Mouse (Mus musculus) CD4-positive, CD25-positive, alpha-beta regulatory T cell, adult 4 months (primary cell): ENCODE results near the gene Adamts17. TPM values are rescaled to one million over a fixed set of nuclear protein-coding genes. Genes with fewer than 3 reads are reported as not detected.

Experiments used
- ATAC-seq: one replicate; pipeline ENCODE4 v1.8.0; 2017
- polyA plus RNA-seq, 2 experiments: library from polyadenylated mRNA; unstranded; fragments of 100-300 nt; shearing (Covaris generic); gene quantifications; one replicate each; pipeline ENCODE4 v1.2.1; 2017

Adamts17 gene
- polyA plus RNA-seq, 2 experiments from 2014 or later, result 0.43 to 0.54 TPM

- no peak for ATAC-seq
These were observed 271.1 kb downstream of the Adamts17 start for GRCm38 (mm10) chr7:67110551-67111159.

GRCm38 (mm10) chr7:67112495-67113216 is 273.1 kb downstream of the Adamts17 start:
- ATAC-seq, result no peak

- ATAC-seq, result no peak
These were observed 274.5 kb downstream of the Adamts17 start for GRCm38 (mm10) chr7:67114056-67114455.

- no peak for ATAC-seq
These were observed 275.5 kb downstream of the Adamts17 start for GRCm38 (mm10) chr7:67115056-67115455.

GRCm38 (mm10) chr7:67135140-67135539 is 295.6 kb downstream of the Adamts17 start:
- ATAC-seq, result no peak

GRCm38 (mm10) chr7:67142347-67143015 is 302.9 kb downstream of the Adamts17 start:
- no peak for ATAC-seq

GRCm38 (mm10) chr7:67145748-67146147 is 306.2 kb downstream of the Adamts17 start:
- no peak for ATAC-seq

GRCm38 (mm10) chr7:67146151-67146550 is 306.6 kb downstream of the Adamts17 start:
- no peak for ATAC-seq

- ATAC-seq, result no peak
These were observed 310.2 kb downstream of the Adamts17 start for GRCm38 (mm10) chr7:67149707-67150106.

- no peak for ATAC-seq
These were observed 313.1 kb downstream of the Adamts17 start for GRCm38 (mm10) chr7:67152626-67153025.

GRCm38 (mm10) chr7:67162135-67162534 is 322.6 kb downstream of the Adamts17 start:
- ATAC-seq, result no peak

GRCm38 (mm10) chr7:67168288-67168687 is 328.8 kb downstream of the Adamts17 start:
- no peak for ATAC-seq

GRCm38 (mm10) chr7:67168763-67169569 is 329.4 kb downstream of the Adamts17 start:
- ATAC-seq, result no peak

- no peak for ATAC-seq
These were observed 334.1 kb downstream of the Adamts17 start for GRCm38 (mm10) chr7:67173522-67174195.

GRCm38 (mm10) chr7:67183786-67184185 is 344.3 kb downstream of the Adamts17 start:
- no peak for ATAC-seq

- ATAC-seq, result peak; percentile 53
These were observed 359.9 kb downstream of the Adamts17 start for GRCm38 (mm10) chr7:67199412-67199811.

Other genes starting within 250 kb of the Adamts17 start
- gene Asb7, start 150.1 kb upstream of the Adamts17 start, polyA plus RNA-seq, result 1 to 10 TPM; 6.8 to 9.3 TPM
- gene Lins1, start 149.8 kb upstream of the Adamts17 start, polyA plus RNA-seq, result 1 to 10 TPM; 8.2 TPM
- not detected for gene Cers3, start 96.2 kb upstream of the Adamts17 start, polyA plus RNA-seq